Mouse (Mus musculus): ENCODE measurements at regions not wholly inside any gene's neighbourhood (a gene's known extent, or its start where the extent isn't known, plus 50 kb on each side); places are given as distances from the start of the nearest gene placed in this dataset.

GRCm38 (mm10) chrX:11707330-11707729 lies 379.7 kb downstream of the H2al1j start:
- no peak for TF ChIP-seq CTCF (IDR thresholded peaks at IDR 0.05; ENCODE audit: insufficient read depth, low read depth, low read length)
- no peak for TF ChIP-seq POLR2A (IDR thresholded peaks at IDR 0.05; ENCODE audit: insufficient read depth, low read depth, low read length)
